8 mouse cellular contexts compared by ENCODE assay signal in the genomic region with DNA sequence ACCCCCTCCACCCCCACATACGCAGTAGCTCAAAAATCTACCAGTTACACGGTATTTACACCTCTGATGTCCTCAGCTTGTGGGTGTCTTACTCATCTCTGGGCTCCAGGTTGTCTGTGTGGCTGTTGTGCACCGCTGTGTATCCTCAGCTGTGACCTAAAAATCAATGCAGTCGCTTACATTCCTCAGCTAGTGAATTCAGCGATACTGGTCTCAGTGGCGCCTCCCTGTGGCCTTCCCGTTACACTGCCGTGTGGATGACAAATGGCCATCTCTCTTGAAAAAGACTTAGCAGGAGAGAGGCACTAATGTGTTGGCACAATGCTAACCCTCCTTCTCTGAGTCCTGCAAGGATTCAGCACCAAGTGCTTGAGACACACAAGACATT.
A peak's percentile ranks its signal among the peaks of the same experiment; 100 is the strongest.
DNase-seq lines count a peak whose midpoint lies in the region; ATAC-seq lines count a peak whose summit lies in the region.

No protein-coding gene starts in this region.

- WGBS in forebrain, embryonic 12.5 days = 23% methylated on average over 8 of the region's 8 CpGs
- WGBS in neural tube, embryonic 12.5 days = 27% methylated on average over 8 of the region's 8 CpGs

- ATAC-seq in forebrain, embryonic 12.5 days (ENCODE audit: low FRiP score) = peak; percentile 60; the same call in 1 of the 2 replicates
- 0 out of 2 replicates have a peak, but pooled peaks have one; percentile 38 for ATAC-seq in neural tube, embryonic 12.5 days (ENCODE audit: low FRiP score, low read depth)

- H3K4me1 ChIP-seq in forebrain, embryonic 12.5 days = peaks cover 17% of the 10 kb centered on the region
- H3K4me1 ChIP-seq in neural tube, embryonic 12.5 days = peaks cover 14% of the 10 kb centered on the region

- no peaks in the 10 kb centered on the region for H3K27me3 ChIP-seq in forebrain, embryonic 12.5 days
- H3K27me3 ChIP-seq in neural tube, embryonic 12.5 days (replicated peaks) = no peaks in the 10 kb centered on the region

- intact Hi-C loops in left cerebral cortex, postnatal 4 days (cut with DNase I) = no loop called here

- no peak overlapping the region for H3K4me2 ChIP-seq in forebrain, embryonic 12.5 days
- H3K4me2 ChIP-seq in neural tube, embryonic 12.5 days (replicated peaks) = no peak overlapping the region

- H3K9ac ChIP-seq in forebrain, embryonic 12.5 days = no peak overlapping the region
- H3K9ac ChIP-seq in neural tube, embryonic 12.5 days = no peak overlapping the region

- 0 out of 2 replicates have a peak, but pooled peaks cover 7% of the 10 kb centered on the region for H3K9me3 ChIP-seq in forebrain, embryonic 12.5 days
- H3K9me3 ChIP-seq in neural tube, embryonic 12.5 days = no peaks in the 10 kb centered on the region

- no peak overlapping the region for H3K27ac ChIP-seq in forebrain, embryonic 12.5 days
- no peak overlapping the region for H3K27ac ChIP-seq in neural tube, embryonic 12.5 days

- H3K36me3 ChIP-seq in forebrain, embryonic 12.5 days (replicated peaks) = no peaks in the 10 kb centered on the region
- H3K36me3 ChIP-seq in neural tube, embryonic 12.5 days = no peaks in the 10 kb centered on the region

- H3K4me3 ChIP-seq in forebrain, embryonic 12.5 days (replicated peaks) = no peak overlapping the region
- H3K4me3 ChIP-seq in neural tube, embryonic 12.5 days = no peak overlapping the region

- DNase-seq in spleen, adult 18-20 months = peak; percentile 28 to 50
- DNase-seq in spleen, adult 12 weeks (ENCODE audit: low spot score) = no peak
- DNase-seq in c-Kit-positive CD71-positive TER-119-negative erythroid progenitor cells, embryonic 14.5 days (ENCODE audit: low read depth) = peak; percentile 43
- DNase-seq in hindlimb bud, embryonic 11.5 days (ENCODE audit: extremely low spot score, low read depth, low spot score) = peak; percentile 30
- DNase-seq in left cerebral cortex, postnatal 4 days = peak; percentile 83
- peak; percentile 80 for DNase-seq in thymus, postnatal 14 days
